Mouse (Mus musculus) testis, adult 2 months (tissue): ENCODE measurements around the gene Fmo1. TPM values are rescaled to one million over a fixed set of nuclear protein-coding genes. Genes with fewer than 3 reads are reported as not detected.

ENCODE experiments used
- H3K27ac ChIP-seq: fragments of 200-500 bp; 2 replicates; pipeline ENCODE4 v1.5.1; 2012; ENCODE audit warnings: low read depth, low read length; ENCODE audit not compliant: control insufficient read depth, insufficient read depth
- H3K27me3 ChIP-seq: fragments of 200-500 bp; 2 replicates; pipeline ENCODE4 v1.6.1; 2012; ENCODE audit warnings: mild to moderate bottlenecking, low read length, moderate library complexity; ENCODE audit not compliant: control insufficient read depth, insufficient read depth
- H3K36me3 ChIP-seq: fragments of 200-500 bp; 2 replicates; pipeline ENCODE4 v1.6.1; 2012; ENCODE audit warnings: mild to moderate bottlenecking, low read length; ENCODE audit not compliant: control insufficient read depth, insufficient read depth
- H3K4me1 ChIP-seq: fragments of 200-500 bp; 2 replicates; pipeline ENCODE4 v1.6.1; 2012; ENCODE audit warnings: low read length; ENCODE audit not compliant: control insufficient read depth, insufficient read depth
- H3K4me3 ChIP-seq: fragments of 200-500 bp; 2 replicates; pipeline ENCODE4 v1.5.1; 2012; ENCODE audit warnings: low read depth, mild to moderate bottlenecking, low read length, moderate library complexity, mixed read lengths; ENCODE audit not compliant: control insufficient read depth
- CTCF ChIP-seq: fragments of 200-500 bp; IDR thresholded peaks from 2 replicates; pipeline ENCODE4 v1.5.1; 2012; ENCODE audit warnings: low read depth, mild to moderate bottlenecking, inconsistent platforms, low read length, moderate library complexity; ENCODE audit not compliant: control insufficient read depth, insufficient read depth, insufficient replicate concordance
- POLR2A ChIP-seq: fragments of 200-500 bp; IDR thresholded peaks from 2 replicates; pipeline ENCODE4 v1.6.1; 2012; ENCODE audit warnings: low read depth, mild to moderate bottlenecking, inconsistent platforms, low read length, moderate library complexity; ENCODE audit not compliant: control insufficient read depth
- polyA plus RNA-seq: library from polyadenylated mRNA; depleted of rRNA; stranded (reverse); fragments of >200 nt; gene quantifications from 2 replicates; pipeline ENCODE4 v1.2.3, GENCODE M21; 2012; rRNA removed

Gene Fmo1
- polyA plus RNA-seq = 2.9 TPM in 2 replicates

DNA sequence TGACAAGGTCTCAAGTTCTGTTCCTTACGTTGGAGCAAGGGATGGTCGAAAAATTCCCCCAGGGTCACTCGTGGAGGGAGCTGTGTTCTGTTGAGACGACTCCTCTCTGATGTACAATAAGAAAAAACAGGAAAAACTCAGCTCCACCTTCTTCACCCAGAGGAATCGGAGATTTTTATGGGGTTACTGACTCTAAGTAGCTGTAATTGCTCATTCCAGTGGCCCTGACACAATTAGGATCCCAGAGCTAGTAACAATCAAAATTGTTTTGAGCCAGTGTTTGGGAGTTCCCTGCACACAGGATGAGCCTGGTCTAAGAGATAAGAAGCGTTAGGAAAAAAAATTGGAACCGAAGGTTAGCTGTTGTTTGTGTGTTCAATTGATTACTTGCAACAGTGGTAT lies at the start of gene Fmo1:
Gene Fmo1, minus strand, starts transcription at position 331 of the 402 bp plus-strand sequence.
- no peak within 1 kb of the TSS for H3K4me3 ChIP-seq
- no peaks in the 10 kb centered on the region for H3K27me3 ChIP-seq
- H3K4me1 ChIP-seq = no peaks in the 10 kb centered on the region; the same call in 1 of the 2 replicates
- H3K36me3 ChIP-seq = no peaks in the 10 kb centered on the region
- H3K27ac ChIP-seq = no peak within 1 kb of the TSS
- TF ChIP-seq CTCF (no peak), POLR2A (no peak)

DNA sequence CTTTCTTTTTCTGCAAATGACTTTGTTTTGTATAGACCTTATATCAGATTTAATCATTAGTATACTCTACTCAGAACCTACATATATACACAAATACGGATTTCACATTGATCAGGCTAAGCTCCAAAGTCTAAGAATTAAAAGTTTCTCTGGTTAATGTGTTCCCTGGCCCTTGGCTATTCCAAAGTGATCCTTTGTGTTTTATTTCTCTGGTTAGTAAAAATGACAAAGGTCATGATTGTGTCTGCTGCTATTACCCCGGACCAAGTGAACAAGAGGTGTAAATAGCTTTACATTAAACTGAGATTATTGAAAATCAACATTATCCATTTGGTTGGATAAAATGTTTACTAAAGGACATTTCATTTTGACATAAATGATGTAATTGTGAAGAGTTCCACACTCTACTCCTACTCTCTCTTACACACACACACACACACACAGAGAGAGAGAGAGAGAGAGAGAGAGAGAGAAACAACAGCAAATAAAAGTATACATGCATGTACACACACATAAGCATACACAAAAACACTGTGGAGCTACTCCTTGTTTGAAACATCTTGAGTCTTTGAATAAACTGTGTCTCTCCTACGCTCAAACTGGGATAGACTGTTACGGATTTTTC lies 48.6 kb upstream of the Fmo1 start:
- H3K36me3 ChIP-seq = no peaks in the 10 kb centered on the region
- H3K4me3 ChIP-seq = no peak overlapping the region
- TF ChIP-seq POLR2A (no peak), CTCF (no peak)
- H3K4me1 ChIP-seq = no peaks in the 10 kb centered on the region
- no peak overlapping the region for H3K27ac ChIP-seq
- H3K27me3 ChIP-seq = no peaks in the 10 kb centered on the region

DNA sequence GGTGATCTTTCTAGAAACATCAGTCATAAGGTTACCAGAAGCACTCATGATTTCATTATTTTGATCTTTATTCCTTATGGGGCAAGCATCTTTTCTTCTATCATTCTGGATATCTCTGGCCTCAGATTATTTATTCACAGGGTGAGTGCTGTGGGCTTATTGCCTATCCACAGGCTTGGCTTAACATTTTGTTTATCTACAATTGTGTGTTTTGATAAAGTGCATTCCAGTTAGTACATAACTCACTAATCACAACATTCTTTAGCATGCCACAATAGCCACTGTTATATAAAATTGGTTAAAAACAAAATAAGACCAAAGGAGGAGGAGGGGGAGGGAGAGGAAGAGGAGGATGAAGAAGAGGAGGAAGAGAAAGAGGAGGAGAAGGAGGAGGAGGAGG lies 45.7 kb upstream of the Fmo1 start:
- TF ChIP-seq CTCF (no peak), POLR2A (no peak)
- Histone ChIP-seq H3K4me3 (no peak overlapping the region), H3K27me3 (no peaks in the 10 kb centered on the region), H3K36me3 (no peaks in the 10 kb centered on the region), H3K4me1 (no peaks in the 10 kb centered on the region), H3K27ac (no peak overlapping the region)

- TF ChIP-seq CTCF (no peak), POLR2A (no peak)
- Histone ChIP-seq H3K27me3 (no peaks in the 10 kb centered on the region), H3K27ac (no peak overlapping the region), H3K4me1 (no peaks in the 10 kb centered on the region), H3K4me3 (no peak overlapping the region), H3K36me3 (no peaks in the 10 kb centered on the region)
These were observed 35.5 kb upstream of the Fmo1 start for GRCm38 (mm10) chr1:162901879-162902278.

DNA sequence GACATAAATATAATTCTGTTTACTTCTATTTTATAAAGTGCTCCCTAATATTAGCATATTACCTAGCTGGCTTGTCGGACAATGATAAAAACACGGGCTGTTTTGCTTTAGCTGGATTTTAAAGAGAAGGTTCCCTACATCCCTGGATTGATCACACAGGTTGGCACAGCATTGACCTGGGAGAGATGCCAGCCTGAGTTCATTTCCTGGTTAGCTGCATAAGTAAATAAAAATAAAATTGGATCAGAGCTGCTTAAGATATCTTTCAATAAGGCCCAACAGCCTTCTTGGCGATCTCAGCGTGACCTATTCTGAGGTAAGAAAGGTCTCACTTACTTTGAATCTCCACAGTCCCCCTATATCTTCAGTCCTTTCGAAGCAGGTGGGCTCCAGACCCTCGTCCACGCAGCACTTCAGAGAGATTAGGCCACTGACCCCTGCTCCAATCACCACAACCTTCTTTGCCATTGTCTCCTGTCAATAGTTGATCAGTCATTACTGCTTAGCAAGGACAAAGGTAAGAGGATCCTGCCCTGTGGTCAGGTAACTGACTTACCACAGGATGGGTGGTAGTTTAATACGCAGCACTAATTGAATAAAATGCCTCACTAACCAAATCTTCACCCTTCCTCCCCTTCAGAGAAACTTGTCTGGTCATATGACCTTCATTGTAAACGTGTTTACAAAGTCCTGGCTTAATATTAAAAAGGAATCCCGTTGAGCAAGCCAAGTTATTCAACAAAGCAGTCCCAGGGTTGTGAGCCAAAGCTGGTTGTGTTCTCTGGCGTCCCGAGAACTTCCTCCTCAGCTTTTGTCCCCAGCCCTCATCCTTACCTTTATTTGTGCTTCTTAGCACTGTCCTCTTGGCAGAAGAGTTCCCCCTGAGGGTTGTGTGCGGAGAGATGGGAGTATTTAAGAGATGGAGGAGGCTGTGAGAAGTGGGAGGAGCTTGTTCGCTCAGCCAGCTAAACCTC lies 31.7 kb upstream of the Fmo1 start, which contains the start of gene Fmo2:
Gene Fmo2, minus strand, starts transcription at position 889 of the 974 bp plus-strand sequence.
- Histone ChIP-seq H3K27ac (no peak within 1 kb of the TSS), H3K27me3 (no peaks in the 10 kb centered on the region), H3K4me1 (no peaks in the 10 kb centered on the region), H3K4me3 (no peak within 1 kb of the TSS), H3K36me3 (no peaks in the 10 kb centered on the region)
- TF ChIP-seq CTCF = no peak
- TF ChIP-seq POLR2A = no peak

- Histone ChIP-seq H3K27ac (no peak overlapping the region), H3K4me1 (no peaks in the 10 kb centered on the region)
- TF ChIP-seq POLR2A (no peak), CTCF (peak; percentile 33; the same call in 1 of the 2 replicates)
These were observed 29.5 kb upstream of the Fmo1 start for GRCm38 (mm10) chr1:162895900-162896299.

GRCm38 (mm10) chr1:162893014-162893413 lies 26.6 kb upstream of the Fmo1 start:
- no peaks in the 10 kb centered on the region for H3K27me3 ChIP-seq
- TF ChIP-seq CTCF (no peak), POLR2A (no peak)
- H3K27ac ChIP-seq = no peak overlapping the region
- H3K36me3 ChIP-seq = no peaks in the 10 kb centered on the region
- H3K4me3 ChIP-seq = no peak overlapping the region
- no peaks in the 10 kb centered on the region for H3K4me1 ChIP-seq

More at GRCm38 (mm10) chr1:162895900-162896299, 29.5 kb upstream of the Fmo1 start:
- H3K27me3 ChIP-seq = no peaks in the 10 kb centered on the region
- H3K4me3 ChIP-seq = no peak overlapping the region
- H3K36me3 ChIP-seq = no peaks in the 10 kb centered on the region
